Mouse (Mus musculus): ENCODE results near the gene Sec14l1.

Sec14l1 gene

DNA sequence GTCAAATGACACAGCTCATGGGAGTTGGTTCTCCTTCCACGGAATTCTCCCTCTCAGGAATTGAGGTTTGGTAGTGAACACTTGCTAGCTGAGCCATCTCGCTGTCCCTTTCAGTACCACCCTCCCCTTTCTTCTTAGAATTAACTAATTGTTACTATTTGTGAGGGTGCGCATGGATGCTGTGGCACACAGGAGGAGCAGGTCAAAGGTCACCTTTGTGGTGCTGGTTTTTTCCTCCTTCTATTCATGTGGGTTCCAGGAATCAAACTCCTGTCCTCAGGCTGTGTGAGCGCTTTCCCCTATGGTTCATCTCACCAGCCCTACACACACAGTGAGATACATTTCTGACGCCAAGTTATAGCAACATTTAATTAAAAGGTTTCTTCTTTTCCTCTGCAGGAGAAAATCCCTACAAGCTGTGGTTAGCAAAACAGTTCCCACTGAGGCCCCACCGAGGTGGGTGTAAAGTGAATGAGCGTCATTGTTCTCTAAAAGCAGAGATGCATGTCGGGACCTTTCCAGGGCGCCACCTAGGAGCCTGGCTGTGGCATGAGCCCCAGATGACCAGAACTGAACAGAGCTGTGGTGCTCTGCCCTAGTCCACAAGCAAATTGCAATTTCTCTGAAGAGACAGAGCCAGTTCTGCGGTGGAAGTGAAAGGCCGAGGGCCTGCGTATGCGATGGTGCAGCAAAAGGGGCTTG is 8.2 kb upstream of the Sec14l1 start:
- intact Hi-C loops (cut with DNase I), result no loop called here

DNA sequence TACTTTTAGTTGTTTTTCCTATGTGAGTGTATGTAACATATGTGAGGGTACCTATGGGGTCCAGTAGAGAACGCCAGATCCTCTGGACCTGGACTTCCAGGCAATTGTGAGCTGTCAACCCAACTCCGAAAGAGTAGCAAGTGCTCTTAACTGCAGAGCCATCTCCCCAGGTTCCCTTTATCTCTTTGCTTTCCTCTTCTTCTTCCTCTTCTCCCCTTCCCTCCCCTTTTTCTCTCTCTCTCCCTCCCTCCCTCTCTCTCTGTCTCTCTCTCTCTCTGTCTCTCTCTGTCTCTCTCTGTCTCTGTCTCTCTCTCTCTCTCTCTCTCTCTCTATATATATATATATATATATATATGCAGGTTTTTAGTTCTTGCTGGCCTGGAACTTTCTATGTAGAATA is 7.1 kb upstream of the Sec14l1 start:
- intact Hi-C loops (cut with DNase I), result no loop called here

GRCm38 (mm10) chr11:117108595-117108994 is 6.4 kb upstream of the Sec14l1 start:
- intact Hi-C loops (cut with DNase I), result no loop called here

DNA sequence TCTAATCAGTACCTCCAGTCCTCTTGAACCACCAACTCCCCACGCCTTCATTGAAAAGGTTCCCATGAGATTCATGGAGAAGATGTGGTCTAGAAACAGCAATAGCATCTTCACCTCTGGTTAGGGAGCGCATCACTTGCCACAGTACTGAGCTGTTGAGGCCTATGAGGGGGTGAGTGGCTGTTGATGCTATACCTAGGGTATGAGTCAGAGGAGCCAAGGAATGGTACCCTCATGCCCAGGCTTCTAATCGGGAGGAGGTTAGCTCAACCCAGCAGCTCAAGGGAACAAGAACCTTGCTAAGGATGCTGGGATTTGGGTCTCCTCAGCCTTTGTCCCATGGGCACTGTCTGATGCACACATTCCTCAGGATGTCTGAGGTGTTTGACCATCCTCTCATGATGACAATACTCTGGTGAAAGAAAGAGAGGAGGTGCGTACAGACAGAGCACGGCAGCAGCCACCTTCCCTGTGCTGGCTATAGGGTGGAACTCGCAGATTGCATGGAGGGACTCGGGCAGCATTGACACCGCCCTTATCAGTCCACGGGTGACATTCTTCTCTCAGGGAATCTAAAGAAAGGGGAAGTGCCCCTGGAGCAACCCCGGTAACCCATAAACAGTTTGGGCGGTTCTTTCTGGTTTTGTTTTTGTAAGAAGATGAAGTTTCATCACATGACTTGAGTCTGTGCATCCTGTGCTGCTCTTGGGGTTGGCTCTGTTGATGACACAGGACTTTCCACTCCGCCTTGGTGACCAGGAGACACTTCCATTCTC is 5.6 kb upstream of the Sec14l1 start:
- intact Hi-C loops (cut with DNase I), result no loop called here

- intact Hi-C loops (cut with DNase I), result no loop called here
Observed at GRCm38 (mm10) chr11:117111967-117112648, 2.9 kb upstream of the Sec14l1 start.

DNA sequence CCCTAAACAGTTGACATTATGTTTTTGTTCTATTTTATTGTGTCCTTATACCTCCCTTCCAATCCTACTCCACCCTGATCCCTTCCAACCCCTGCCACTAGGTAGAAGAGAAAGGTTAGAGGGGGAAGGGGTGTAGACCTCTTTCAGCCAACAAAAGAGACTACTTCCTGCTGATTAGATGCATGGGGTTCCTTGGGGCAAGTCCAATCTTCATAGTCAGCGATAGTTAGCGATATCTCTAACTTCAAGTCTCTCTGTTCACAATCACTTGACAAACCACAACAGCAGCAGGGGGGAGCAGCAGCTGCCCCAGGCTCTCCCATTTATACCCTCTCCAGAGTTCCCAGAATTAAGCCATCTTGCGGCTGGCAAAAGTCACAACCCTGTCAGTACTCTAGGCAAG is 2.3 kb upstream of the Sec14l1 start:
- intact Hi-C loops (cut with DNase I), result no loop called here

GRCm38 (mm10) chr11:117113377-117113776 is 1.6 kb upstream of the Sec14l1 start:
- intact Hi-C loops (cut with DNase I), result no loop called here

DNA sequence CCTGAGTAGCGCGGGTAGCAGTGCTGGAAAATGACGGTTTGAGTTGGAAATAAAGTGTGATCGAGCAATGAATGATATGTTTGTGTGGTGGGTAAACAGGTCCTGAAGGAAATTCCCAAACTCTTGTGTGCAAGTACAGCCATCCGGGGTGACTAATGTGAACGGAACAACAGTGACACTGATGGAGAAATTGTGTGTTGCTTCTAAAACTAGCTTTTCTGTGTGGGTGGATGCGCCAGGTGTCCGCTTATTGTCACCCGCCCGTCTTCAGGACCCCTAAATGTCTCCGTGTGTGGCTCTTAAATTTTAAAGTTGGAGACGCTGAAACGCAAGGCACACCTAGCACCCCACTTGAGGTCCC is 757 bp upstream of the Sec14l1 start:
- intact Hi-C loops (cut with DNase I), result no loop called here

DNA sequence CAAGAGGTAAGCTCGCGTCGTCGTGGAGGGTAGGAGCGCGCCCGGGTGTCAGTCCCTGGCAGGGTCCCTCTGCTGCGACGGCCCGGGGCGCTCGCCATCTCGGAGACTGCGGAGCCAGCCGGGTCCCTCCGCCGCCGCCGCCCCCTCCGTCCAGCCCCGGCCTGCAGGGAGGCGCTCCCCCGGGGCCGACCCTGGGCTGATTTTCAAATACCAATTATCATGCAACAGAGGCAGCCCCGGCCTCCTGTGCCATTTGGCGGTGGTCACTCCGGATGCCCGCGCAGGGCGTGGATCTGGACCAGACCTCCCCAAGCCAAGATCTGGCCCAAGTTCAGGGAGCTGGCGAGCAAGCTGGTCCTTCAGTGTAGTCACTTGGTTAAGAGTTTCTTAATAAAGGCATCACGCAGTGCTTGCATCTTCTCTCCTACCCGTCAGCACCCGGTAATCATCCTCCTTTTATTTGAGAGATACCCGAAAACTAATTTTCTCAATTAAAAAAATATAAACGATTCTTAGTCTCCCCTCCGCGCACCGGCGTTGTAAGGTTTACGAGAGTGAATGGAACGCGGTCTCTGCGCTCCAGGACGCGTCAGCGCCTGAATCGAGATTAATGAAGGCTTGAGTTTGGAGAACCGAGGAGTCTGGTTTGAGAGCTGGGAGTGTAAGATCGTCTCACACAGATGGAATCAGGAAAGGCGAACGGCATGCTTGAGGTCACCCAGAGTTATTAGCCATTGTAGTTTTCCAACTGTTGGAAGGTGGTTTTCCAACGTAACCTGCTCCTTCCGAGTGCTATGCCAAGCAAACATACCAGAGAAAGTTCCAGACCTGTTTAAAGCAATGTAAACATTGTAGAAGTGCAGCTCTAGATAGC is 615 bp downstream of the Sec14l1 start:
- intact Hi-C loops (cut with DNase I), result loop anchor here (5.0 kb wide), 1 partner anchor 33 kb away; no protein-coding TSS in a partner anchor

DNA sequence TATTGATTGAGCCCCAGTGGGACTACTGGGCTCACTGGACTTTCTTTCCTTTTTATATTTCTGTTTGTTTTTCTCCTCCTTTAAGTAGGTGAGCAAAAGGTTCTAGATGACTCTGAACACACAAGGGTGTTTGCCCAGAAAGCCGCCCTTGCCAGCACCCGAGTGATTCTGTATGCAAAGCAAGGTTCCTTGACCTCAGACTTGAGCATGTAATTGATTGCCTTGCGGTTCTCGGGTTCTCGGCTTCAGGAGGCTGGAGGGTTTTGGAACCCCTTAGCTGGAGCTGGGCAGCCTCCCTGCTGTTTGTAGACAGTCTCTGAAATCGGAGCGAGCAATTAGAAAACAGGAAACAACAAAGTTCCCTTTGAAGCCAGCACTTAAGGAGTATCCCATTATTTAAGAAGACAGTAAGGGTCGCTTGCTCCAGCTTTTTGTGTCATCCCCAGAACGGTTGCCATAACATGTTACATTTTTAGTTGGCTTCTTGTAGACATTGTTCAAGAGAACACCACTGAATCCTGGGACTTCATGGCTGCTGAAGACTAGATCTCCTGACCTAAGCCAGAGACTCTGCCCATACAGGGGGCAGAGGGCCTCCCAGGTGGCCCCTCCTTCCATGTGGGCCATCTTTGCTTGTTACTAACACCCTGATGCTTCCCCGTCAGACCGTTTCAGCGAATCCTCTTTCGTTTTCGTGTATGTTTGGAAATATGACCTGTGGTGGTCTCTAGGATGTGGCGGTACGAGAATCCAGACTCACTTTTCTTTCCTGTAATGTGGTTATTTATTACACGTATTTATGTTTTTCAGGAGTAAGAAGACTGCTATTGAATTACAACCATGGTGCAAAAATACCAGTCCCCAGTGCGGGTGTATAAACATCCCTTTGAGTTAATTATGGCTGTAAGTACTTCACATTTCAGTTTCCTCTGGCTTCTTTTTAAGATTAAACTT is 1.7 kb downstream of the Sec14l1 start:
- intact Hi-C loops (cut with DNase I), result loop anchor here (5.0 kb wide), 1 partner anchor 34 kb away; no protein-coding TSS in a partner anchor

- intact Hi-C loops (cut with DNase I), result loop anchor here (5.0 kb wide), 1 partner anchor 35 kb away; no protein-coding TSS in a partner anchor
Observed at GRCm38 (mm10) chr11:117117321-117117720, 2.4 kb downstream of the Sec14l1 start.

DNA sequence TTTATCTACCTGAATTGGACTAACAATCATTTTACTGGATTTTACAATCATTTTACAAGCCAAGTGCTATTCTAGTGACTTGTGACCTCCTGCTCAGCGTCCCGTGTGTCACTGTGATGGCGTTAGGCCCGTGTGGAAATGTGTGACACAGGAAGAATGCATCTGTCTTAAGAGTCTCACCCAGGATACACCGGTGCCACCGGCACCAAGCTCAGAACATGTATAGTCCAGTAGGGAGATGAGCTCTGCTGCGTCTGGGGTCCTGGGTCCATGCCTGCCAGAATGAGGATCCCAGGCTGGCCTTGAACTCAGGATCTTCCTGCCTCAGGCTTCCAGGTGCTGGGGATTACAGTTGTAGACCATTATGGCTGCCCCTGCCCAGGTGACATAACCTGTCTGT is 2.8 kb downstream of the Sec14l1 start:
- intact Hi-C loops (cut with DNase I), result loop anchor here (5.0 kb wide), 1 partner anchor 35 kb away; no protein-coding TSS in a partner anchor

DNA sequence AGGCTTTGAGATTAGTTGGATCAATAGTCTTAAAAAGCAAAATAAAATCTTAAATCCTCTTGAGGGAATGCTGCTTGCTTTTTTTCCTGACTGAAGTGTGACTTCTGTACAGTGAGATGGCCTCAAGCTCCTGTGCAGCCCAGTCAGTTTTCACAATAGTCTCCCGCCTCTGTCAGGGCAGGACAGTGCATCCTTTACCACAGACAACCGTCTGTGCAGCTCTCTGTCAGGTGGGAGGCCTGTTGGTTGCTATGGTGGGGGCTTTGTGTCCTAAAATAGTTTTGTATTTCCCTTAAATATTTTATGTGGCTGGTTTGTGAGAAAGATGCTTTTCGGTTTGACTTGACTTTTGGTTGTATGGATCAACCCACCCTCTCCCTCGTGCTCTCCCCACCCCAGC is 3.3 kb downstream of the Sec14l1 start:
- intact Hi-C loops (cut with DNase I), result loop anchor here (5.0 kb wide), 1 partner anchor 36 kb away; no protein-coding TSS in a partner anchor

DNA sequence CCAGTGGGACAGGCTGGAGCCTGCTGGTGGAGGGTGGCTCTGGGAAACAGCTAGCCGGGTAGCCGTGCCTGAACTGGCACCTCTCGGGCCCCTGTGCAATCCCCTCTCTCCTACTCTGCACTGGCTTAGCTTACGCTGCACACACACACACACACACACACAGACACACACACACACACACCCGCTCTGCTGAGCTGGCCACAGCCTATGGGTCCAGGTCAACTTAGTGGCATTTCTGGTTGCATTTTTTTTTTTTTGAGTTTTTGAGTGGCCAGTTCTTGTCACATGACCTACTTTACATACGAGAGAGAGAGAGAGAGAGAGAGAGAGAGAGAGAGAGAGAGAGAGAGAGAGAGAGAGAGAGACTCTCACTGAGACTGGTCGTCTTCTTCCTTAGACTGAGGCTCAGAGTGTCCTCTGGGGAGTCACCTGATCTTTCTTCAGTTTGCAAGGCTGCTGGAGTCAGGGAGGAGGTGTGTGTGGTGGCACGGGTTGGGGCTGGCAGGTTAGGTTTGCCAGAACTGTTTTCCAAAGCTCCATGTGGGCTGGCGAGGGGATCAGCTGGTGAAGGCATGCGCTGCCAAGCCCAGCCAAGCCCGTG is 3.9 kb downstream of the Sec14l1 start:
- intact Hi-C loops (cut with DNase I), result loop anchor here (5.0 kb wide), 1 partner anchor 37 kb away; no protein-coding TSS in a partner anchor

DNA sequence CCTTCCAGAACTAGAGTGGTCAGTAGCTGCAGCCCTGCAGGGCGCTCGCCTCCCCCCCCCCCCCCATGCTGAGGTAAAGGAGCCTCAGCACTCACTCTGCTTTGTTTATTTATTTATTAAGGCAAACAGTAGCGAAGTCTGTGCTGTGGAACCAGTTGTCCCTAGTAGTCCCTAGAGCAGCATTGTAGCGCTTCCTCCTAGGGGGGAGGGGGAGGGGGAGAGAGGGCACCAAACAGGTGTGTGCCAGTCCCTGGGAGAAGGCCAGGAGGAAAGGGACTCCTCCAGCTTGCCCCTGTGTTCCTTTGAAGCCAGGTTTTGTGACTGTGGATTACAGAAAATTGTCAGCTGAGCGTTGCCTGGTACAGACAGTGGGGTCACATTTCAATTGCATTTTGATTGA is 4.8 kb downstream of the Sec14l1 start:
- intact Hi-C loops (cut with DNase I), result loop anchor here (5.0 kb wide), 1 partner anchor 37 kb away; no protein-coding TSS in a partner anchor

DNA sequence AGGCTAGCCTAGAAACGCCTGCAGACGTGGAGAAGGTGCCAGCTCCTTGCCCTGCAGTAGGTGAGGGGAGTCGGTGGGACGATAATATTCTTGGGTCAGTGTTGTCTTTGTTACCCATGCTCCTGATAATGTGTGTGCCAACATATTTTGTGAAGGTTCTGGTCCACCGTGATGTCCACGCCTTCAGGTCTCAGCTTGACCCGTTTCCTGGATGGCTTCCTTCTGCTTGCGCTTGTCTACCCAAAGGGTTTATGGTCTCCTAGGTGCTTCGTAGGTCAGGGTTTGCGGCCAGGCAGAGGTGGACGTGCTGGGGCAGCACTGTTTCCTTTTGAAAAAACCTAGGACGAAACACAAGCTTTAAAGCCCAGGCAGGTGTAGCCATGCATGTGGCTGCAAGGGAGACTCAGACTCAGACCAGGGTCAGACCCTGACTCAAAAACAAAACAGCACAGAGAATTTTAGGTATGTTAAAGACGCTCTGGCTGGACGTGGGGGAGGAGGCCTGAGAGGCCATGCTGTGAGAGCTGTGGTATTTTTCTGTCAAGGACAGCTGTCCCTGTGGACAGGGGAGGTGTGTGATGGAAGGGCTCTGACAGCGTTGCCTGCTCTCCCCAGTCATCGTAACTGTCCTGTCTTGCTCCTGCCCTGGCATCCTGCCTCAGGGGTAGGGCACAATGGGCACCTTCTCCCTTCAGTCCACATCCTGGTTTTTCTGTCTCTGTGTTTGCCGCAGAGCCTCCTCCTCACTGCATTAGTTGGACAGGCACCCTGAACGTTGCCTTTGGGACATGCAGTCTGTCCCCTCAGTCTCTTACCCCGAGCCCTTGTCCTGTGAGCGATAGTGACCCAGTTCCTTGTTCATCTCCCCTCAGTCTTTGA is 5.6 kb downstream of the Sec14l1 start:
- intact Hi-C loops (cut with DNase I), result no loop called here

DNA sequence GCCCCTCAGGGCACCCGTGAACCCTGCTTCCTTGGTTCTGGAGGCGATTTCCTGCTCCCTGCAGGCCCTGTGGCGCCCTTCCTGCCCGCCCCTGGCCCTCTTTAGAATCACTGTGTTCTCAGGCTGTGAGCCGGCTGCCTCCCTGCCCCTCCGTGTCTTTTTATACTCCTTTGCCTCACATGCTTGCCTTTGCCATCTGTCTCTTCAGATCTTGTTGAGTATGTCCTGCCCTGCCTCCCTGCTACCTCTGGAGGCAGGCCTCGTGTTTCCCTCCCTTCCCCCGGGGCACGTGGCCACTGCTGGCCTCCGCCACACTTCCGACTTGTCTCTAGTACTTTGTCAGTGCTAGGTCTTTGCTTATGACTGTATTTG is 6.2 kb downstream of the Sec14l1 start:
- intact Hi-C loops (cut with DNase I), result no loop called here

DNA sequence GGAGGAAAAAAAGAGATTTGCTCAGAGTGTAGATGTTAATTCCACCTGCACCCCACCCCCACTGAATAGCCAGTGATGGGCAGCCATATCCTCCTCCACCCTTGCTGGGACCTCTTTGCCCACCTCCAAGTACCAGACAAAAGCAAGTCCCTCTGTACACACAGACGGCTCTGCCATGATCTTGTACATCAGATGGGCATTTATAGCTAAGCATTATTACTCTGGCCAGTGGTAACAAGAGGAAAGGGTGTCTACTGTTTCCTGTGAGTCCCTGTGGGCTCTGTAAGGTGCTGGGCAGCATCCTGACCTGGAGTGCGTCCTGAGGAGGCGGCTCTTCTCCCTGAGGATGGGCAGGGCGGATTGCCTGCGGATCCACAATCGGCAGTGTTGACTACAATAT is 7.0 kb downstream of the Sec14l1 start:
- intact Hi-C loops (cut with DNase I), result no loop called here

Measured in adrenal gland (tissue).